Mouse (Mus musculus): ENCODE data around the gene Cdc25b.
"Not testable (repeated sequence)": the region's sequence is repeated elsewhere in the genome, so short reads cannot be mapped to it uniquely, and the experiment has no call there.

Cdc25b gene

DNA sequence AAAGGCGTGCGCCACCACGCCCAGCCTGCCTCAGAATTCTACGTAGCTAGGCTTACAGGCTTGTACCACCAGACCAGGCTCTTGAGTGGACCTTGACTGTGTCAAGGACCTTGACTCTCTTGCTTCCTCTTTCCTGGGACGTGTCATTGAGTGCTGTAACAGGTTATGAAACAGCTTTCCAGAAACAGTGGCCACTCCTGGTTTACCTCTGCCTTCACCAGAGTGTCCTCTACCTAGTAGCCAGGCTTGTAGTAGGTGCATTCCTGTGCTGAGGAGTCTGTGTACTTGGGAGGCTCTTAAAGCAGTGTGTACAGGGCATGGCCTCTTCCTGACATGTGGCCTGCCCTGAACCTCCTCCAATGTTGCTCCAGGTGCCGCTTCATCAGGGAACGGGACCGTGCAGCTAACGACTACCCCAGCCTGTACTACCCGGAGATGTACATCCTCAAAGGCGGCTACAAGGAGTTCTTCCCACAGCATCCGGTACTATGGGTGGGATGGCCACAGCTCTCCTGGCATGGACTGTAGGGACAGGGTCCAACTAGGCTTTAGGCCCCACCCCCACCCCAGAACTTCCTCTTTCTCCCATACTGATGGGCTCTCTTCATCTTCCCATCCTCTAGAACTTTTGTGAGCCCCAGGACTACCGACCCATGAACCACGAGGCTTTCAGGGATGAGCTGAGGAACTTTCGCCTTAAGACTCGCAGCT, 10.0 kb downstream of the Cdc25b start:
- DNase-seq (ENCODE audit: low read depth) = no peak

DNA sequence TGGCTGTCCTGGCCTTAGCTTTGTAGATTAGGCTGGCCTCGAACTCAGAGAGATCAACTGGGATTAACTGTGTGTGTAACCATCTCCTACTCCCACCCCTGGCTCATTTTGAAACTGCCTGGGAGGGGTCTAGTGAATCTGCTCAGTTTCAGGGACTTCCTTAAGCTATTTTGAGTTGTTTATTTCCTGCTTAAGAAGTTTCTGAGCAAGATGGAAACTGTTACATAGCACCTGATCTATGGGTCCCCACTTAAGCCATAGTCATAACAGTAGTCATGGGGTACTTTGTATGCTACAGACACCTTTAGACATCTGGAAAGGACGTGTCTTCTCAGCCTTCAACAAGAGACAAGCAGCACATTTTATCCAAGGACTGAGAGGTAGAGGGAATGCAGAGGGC, 14.0 kb downstream of the Cdc25b start:
- DNase-seq (ENCODE audit: low read depth) = no peak

GRCm38 (mm10) chr2:131201262-131201661, 14.5 kb downstream of the Cdc25b start:
- DNase-seq (ENCODE audit: low read depth) = peak; percentile 78

- no peak for DNase-seq (ENCODE audit: low read depth)
These were observed 17.2 kb downstream of the Cdc25b start for GRCm38 (mm10) chr2:131203816-131204409.

- peak; percentile 98 for DNase-seq (ENCODE audit: low read depth)
These were observed 17.7 kb downstream of the Cdc25b start for GRCm38 (mm10) chr2:131204410-131204981.

GRCm38 (mm10) chr2:131205521-131206182, 18.9 kb downstream of the Cdc25b start:
- no peak for DNase-seq (ENCODE audit: low read depth)

GRCm38 (mm10) chr2:131206778-131207177, 20.0 kb downstream of the Cdc25b start, which contains the start of gene Ap5s1:
TSS of gene Ap5s1 (plus strand) at chr2:131207078.
- no peak for DNase-seq (ENCODE audit: low read depth)

GRCm38 (mm10) chr2:131208356-131208755, 21.6 kb downstream of the Cdc25b start:
- no peak for DNase-seq (ENCODE audit: low read depth)

DNA sequence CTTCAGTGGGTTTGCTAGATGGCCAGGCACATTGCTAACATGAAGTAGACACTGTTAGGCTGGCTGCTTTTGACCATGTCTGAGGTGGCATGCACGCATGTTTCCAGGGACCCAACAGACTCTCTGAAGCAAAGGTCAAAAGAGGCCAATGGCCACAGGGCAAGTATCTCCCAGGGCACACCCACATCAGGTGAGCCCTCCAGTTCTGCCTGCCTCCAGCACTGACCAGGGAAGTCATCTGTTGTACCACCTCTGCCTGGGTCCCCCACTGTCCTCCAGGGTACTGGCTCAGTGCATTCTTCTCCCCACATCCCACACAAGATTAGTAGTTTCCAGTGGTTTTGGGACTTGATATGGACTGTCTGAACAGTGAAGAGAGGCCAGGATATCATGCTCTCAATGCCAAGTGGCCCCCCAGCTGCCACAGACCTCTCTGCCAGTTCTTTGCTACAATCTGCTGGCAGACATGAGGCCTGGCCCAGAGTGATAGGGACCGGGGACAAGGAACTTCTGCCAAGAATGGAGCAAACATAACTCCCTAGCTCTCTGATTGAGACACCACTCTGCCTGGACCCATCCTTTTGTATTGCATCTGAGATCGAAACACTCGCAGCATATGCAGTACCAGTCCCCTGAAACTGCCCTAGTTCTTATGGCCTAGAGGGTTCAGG, 22.5 kb downstream of the Cdc25b start:
- DNase-seq (ENCODE audit: low read depth) = no peak

DNA sequence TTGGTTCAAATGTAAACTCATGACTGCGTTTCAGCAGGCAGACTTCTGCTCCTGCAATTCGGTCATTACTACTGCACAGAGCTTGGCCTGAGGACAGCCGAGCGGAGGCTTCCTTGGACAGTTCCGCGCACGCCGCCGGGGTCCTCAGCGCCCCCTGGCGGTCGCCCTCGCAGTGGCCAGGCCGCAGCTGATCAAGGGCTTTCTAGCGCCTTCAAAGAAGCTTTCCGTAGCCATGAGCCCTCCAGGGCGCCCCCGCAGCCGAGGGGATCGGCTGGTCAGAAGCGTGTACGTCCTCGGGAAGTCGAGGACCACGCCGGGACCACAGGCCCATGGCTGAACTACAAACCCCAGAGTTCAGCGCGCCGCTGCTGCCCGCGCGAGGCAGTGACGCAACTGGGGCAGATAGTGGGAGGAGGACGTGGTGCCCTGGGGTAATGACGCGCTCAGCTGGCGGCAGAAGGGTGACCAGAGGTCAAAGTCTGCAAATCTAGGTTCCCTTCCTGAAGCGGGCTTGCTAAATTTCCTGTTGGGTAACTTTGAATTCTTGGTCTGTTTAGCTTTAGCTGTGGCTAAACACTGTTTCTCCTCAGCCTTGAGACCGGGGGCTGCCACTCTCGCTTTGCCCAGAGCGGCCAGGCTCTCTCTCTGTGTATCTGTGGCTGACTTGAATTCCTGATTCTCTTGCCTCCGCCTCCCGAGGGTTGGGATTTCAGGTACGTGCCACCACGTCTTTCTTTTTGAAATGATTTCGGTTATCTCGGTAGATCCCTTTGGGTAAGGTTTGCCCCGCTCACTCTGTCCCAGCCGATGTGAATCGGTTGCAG, 23.4 kb downstream of the Cdc25b start:
- peak; percentile 86 for DNase-seq (ENCODE audit: low read depth)

DNA sequence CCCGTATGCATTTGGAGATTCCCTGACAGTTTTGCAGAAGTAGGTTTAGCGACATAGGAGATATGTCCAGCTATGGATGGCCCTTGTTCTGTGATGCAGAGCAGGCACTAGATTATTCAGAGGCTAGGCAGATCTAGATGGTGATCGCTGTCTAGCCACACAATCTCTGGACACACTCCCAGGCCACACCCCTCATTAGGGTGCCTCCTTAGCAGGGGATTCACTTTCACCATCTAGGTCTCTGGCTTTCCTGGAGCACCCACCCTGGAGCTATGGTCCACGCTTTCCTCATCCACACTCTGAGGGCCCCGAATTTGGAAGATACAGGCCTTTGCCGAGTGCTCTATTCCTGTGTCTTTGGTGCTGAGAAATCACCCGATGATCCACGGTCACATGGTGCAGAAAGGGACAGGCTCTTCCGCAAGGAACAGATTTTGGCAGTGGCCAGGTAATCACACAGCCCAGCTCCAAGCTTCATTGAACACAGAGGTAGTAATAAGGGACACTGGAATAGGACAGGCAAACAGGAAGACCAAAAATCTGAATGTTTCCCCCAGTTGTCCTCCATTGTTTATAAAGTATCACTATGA, 24.4 kb downstream of the Cdc25b start:
- DNase-seq (ENCODE audit: low read depth) = no peak

GRCm38 (mm10) chr2:131213773-131214172, 27.0 kb downstream of the Cdc25b start:
- DNase-seq (ENCODE audit: low read depth) = no peak

DNA sequence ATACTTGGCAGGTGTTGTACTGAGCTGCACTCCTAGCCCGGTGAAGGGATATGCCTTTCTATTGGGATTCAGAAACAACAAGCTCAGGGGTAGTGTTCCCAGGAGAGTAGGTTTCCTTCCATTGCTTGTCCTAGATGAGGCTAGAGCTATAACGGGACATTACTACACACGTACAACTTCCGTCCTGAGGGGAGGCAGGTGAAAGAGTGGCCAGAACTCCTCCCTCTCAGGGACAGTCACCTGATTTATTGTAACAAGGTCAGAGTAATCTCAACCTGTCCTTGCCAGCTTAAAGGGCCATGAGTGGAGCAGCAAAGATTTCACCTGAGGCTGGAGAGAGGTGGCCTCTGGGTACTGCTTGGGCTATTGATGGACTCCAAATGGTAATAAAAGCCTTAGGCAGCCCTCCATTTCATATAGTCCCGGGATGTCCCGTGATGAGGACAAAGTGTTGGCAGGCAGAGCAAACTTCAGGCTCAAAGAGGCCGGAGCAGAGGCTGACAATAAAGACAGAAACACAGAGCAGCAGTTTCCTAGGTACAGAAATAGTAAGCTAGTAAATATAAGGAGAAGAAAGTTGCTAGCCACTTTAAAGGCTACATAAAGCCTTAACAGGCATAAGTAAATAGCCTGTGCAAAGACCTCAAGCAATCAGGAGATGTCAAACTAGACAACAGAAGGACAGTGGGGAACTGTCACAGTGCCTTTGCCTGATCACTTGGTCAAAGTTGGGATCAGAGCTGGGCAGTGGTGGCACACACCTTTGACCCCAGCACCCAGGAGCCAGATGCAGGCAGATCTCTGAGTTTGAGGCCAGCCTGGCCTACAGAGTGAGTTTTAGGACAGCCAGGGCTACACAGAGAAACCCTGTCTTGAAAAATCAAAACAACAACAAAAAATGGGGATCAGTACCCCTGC, 29.5 kb downstream of the Cdc25b start:
- no peak for DNase-seq (ENCODE audit: low read depth)

DNA sequence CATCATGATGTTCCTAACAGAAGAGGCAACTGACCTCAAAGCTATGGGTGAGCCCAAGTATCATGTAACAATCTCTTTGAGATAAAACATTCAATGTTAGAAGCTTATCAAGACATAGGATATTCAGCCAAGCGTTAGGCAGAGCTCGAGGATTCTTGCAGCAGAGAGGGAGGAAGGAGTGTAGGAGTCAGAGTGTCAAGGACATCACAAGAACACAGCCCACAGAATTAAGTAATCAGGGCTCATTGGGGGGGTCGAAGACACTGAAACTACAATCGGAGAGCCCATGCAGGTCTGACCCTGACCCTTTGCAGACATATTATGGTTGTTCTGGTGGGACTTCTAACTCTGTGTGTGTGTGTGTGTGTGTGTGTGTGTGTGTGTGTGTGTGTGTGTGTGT, 33.3 kb downstream of the Cdc25b start:
- no peak for DNase-seq (ENCODE audit: low read depth)

DNA sequence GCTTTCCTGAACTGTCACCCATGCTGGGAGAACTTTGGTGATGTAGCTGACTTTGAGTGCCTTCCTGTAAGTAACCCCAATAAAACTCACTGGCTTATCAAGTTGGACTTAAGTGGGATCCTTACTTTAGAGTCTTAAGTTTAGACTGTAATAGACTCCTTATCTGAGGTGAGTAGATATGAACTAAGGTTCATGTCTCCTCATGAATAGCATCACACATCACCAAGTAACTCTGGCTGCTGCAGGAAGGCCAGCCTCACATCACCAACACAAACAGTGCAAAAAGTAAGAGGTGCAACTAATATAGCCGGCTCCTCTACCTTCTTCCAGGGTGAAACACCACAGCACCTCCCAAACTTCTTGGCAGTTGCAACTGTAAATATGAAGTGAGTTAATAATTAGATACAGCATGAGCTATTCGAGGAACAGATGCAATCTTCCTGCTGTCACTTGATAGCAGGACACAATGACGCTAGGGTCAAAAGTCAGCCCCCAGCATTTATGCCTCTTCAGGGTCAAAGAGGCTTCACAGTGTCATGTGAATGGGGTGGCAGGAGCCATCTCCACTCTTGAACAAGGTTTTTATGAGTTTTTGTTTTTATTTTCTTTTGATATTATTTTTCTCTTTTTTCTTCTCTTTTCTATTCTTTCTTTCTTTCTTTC, 35.2 kb downstream of the Cdc25b start:
- no peak for DNase-seq (ENCODE audit: low read depth)

- DNase-seq (ENCODE audit: low read depth) = no peak
These were observed 35.8 kb downstream of the Cdc25b start for GRCm38 (mm10) chr2:131222562-131222961.

DNA sequence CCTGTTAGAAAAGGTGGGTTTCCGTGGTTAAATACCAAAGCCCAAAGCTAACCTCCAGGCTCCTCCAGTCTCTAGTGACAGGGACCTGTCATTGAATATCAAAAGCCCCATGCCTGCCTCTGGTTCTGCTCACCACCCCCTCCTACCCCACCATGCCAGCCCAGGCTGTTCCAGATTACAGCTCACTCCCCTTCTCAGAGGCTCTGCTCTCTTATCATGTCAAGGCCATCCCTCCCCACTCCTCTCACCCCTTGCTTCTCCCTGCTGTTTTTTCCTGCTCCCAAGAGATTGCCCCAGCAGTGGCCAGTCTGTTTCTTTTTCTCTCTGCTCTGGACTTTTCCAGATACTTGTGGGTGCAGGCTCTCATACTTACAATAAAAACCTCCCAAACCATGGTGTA, 36.8 kb downstream of the Cdc25b start:
- no peak for DNase-seq (ENCODE audit: low read depth)

- DNase-seq (ENCODE audit: low read depth) = no peak
These were observed 38.4 kb downstream of the Cdc25b start for GRCm38 (mm10) chr2:131225178-131225577.

DNA sequence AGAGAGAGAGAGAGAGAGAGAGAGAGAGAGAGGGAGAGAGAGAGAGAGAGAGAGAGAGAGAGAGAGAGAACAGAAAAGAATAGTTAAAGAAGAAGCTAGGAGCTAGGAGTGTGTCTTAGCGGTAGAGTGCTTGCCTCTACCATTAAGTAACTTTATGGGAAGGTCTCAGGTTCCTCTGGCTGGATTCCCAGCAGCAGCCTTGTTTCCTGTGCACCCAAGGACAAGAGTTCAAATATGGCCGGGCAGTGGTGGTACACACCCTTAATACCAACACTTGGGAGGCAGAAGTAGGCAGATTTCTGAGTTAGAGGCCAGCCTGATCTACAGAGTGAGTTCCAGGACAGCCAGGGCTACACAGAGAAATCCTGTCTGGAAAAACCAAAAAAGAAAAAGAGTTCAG, 39.9 kb downstream of the Cdc25b start:
- not testable (repeated sequence) for DNase-seq (ENCODE audit: low read depth)
